Mouse (Mus musculus) heart, adult 2 months (tissue): Measurements from ENCODE around the gene Krtap12-1. TPM values are rescaled to one million over a fixed set of nuclear protein-coding genes. Genes with fewer than 3 reads are reported as not detected.
"Not testable (repeated sequence)": the region's sequence is repeated elsewhere in the genome, so short reads cannot be mapped to it uniquely, and the experiment has no call there.

Experiments
- DNase-seq, 2 experiments: peaks; one replicate each; pipeline ENCODE4 v3.0.0; 2021
- H3K27ac ChIP-seq: fragments of 200-600 bp; 2 replicates; pipeline ENCODE4 v1.8.1; 2022
- H3K27me3 ChIP-seq: fragments of 200-500 bp; 2 replicates; pipeline ENCODE4 v1.6.1; 2012; ENCODE audit warnings: mild to moderate bottlenecking, low read length, inconsistent platforms, mixed read lengths; ENCODE audit not compliant: control insufficient read depth, insufficient read depth
- H3K36me3 ChIP-seq: fragments of 200-500 bp; 2 replicates; pipeline ENCODE4 v1.6.1; 2012; ENCODE audit warnings: low read length, inconsistent platforms; ENCODE audit not compliant: control insufficient read depth, insufficient read depth
- H3K4me1 ChIP-seq: fragments of 200-500 bp; 2 replicates; pipeline ENCODE4 v1.6.1; 2011; ENCODE audit warnings: low read length; ENCODE audit not compliant: control insufficient read depth, insufficient read depth
- H3K4me3 ChIP-seq: fragments of 200-600 bp; 2 replicates; pipeline ENCODE4 v1.8.1; 2022
- H3K79me2 ChIP-seq: fragments of 200-500 bp; replicated peaks from 2 replicates; pipeline ENCODE4 v1.6.1; 2012; ENCODE audit warnings: mild to moderate bottlenecking, inconsistent platforms, low read length, moderate library complexity, mixed read lengths; ENCODE audit not compliant: control insufficient read depth, insufficient read depth
- H3K9ac ChIP-seq: fragments of 200-500 bp; 2 replicates; pipeline ENCODE4 v1.6.1; 2012; ENCODE audit warnings: low read depth, mild to moderate bottlenecking, control low read depth, inconsistent platforms, low read length, mixed read lengths
- CTCF ChIP-seq: fragments of 200-600 bp; IDR thresholded peaks from 2 replicates; pipeline ENCODE4 v1.8.1; 2022; ENCODE audit warnings: antibody characterized with exemption, mild to moderate bottlenecking, moderate library complexity
- EP300 ChIP-seq: fragments of 200-500 bp; IDR thresholded peaks from 2 replicates; pipeline ENCODE4 v1.6.1; 2011; ENCODE audit warnings: low read depth, low read length, control low read depth; ENCODE audit not compliant: insufficient read depth
- POLR2A ChIP-seq: fragments of 200-500 bp; IDR thresholded peaks from 2 replicates; pipeline ENCODE4 v1.6.1; 2011; ENCODE audit warnings: mild to moderate bottlenecking, low read depth, low read length, control low read depth; ENCODE audit not compliant: insufficient read depth
- WGBS: fragments of 180-500 bp; shearing (Covaris S2); methylation state at CpG from one replicate; pipeline ENCODE4 v1.1.7; 2018; 5-methylcytosine and 5-hydroxymethylcytosine counted together
- intact Hi-C: fragments of 180-260 bp; cut with DNase I; formaldehyde crosslinking; loops from one replicate; pipeline ENCODE4 v1.15.1; 2025
- polyA plus RNA-seq: library from polyadenylated mRNA; depleted of rRNA; stranded (reverse); fragments of >200 nt; gene quantifications from 2 replicates; pipeline ENCODE4 v1.2.3, GENCODE M21; 2012
- total RNA-seq, 2 experiments: library from RNA; stranded (reverse); gene quantifications; 2 replicates each; pipeline ENCODE4 v1.2.3; 2021

The Krtap12-1 gene
- total and polyA plus RNA-seq, 3 experiments: not detected

DNA sequence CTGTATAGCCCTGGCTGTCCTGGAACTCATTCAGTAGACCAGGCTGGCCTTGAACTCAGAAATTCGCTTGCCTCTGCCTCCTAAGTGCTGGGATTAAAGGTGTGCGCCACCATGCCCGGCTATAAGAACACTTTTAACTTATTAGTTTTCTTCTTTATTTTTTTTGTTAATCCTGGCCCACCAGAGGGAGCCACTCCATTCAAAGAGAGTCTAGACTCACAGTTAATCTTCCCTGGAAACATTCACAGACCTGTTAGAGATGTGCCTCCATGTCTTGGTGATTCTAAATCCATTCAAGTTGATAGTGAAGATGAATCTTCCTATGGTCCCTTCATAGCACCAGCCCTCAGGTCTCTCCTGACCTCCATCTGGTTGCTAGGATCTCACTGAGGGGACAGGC lies 10.6 kb upstream of the Krtap12-1 start:
- DNase-seq: no peak
- no peak overlapping the region for H3K4me3 ChIP-seq
- H3K27me3 ChIP-seq: no peaks in the 10 kb centered on the region
- TF ChIP-seq CTCF (peak; percentile 32), POLR2A (no peak), EP300 (no peak)
- H3K4me1 ChIP-seq: no peaks in the 10 kb centered on the region
- no peak overlapping the region for H3K27ac ChIP-seq
- 74% methylated on average over 3 of the region's 3 CpGs for WGBS
- H3K9ac ChIP-seq: no peak overlapping the region
- intact Hi-C loops: no loop called here
- H3K79me2 ChIP-seq: no peaks in the 10 kb centered on the region
- H3K36me3 ChIP-seq: no peaks in the 10 kb centered on the region

GRCm38 (mm10) chr10:77711157-77711556 lies 9.2 kb upstream of the Krtap12-1 start, which contains the start of gene Gm10024:
Gm10024 (plus strand) TSS chr10:77711457.
- H3K4me3 ChIP-seq, H3K4me1 ChIP-seq, intact Hi-C loops, H3K36me3 ChIP-seq, H3K27me3 ChIP-seq, H3K79me2 ChIP-seq, DNase-seq, H3K9ac ChIP-seq, H3K27ac ChIP-seq: not testable (repeated sequence)

GRCm38 (mm10) chr10:77713734-77714133 lies 6.7 kb upstream of the Krtap12-1 start:
- intact Hi-C loops: no loop called here
- H3K4me1 ChIP-seq: no peaks in the 10 kb centered on the region
- H3K36me3 ChIP-seq: no peaks in the 10 kb centered on the region
- DNase-seq: no peak
- no peaks in the 10 kb centered on the region for H3K79me2 ChIP-seq
- no peak overlapping the region for H3K4me3 ChIP-seq
- WGBS: 35% methylated on average over 4 of the region's 4 CpGs
- H3K27ac ChIP-seq: no peak overlapping the region
- H3K9ac ChIP-seq: no peak overlapping the region
- TF ChIP-seq POLR2A (no peak), CTCF (no peak), EP300 (no peak)
- no peaks in the 10 kb centered on the region for H3K27me3 ChIP-seq

GRCm38 (mm10) chr10:77715507-77715906 lies 4.9 kb upstream of the Krtap12-1 start, which contains the start of gene Gm10142:
Gm10142 (plus strand) TSS chr10:77715807.
- Histone ChIP-seq H3K27me3 (no peaks in the 10 kb centered on the region), H3K36me3 (no peaks in the 10 kb centered on the region), H3K4me3 (no peak within 1 kb of the TSS), H3K79me2 (no peaks in the 10 kb centered on the region), H3K9ac (no peak within 1 kb of the TSS), H3K4me1 (no peaks in the 10 kb centered on the region), H3K27ac (no peak within 1 kb of the TSS)
- DNase-seq: no peak
- intact Hi-C loops: no loop called here
- WGBS: 65% methylated on average over 1 of the region's 1 CpGs
- TF ChIP-seq POLR2A: no peak

- Histone ChIP-seq H3K27ac (no peak overlapping the region), H3K4me3 (no peak overlapping the region), H3K79me2 (no peaks in the 10 kb centered on the region), H3K9ac (no peak overlapping the region), H3K36me3 (no peaks in the 10 kb centered on the region), H3K4me1 (no peaks in the 10 kb centered on the region), H3K27me3 (no peaks in the 10 kb centered on the region)
- no peak for DNase-seq
- intact Hi-C loops: no loop called here
- TF ChIP-seq EP300: no peak
- 77% methylated on average over 8 of the region's 8 CpGs for WGBS
Observed at GRCm38 (mm10) chr10:77724855-77725254, 4.5 kb downstream of the Krtap12-1 start.

GRCm38 (mm10) chr10:77726186-77726585 lies 5.8 kb downstream of the Krtap12-1 start, which contains the start of gene Gm10100:
Gm10100 (plus strand) TSS chr10:77726486.
- H3K27me3 ChIP-seq: no peaks in the 10 kb centered on the region
- H3K27ac ChIP-seq: no peak within 1 kb of the TSS
- H3K9ac ChIP-seq: no peak within 1 kb of the TSS
- intact Hi-C loops: no loop called here
- DNase-seq: no peak
- no peaks in the 10 kb centered on the region for H3K79me2 ChIP-seq
- 29% methylated on average over 3 of the region's 3 CpGs for WGBS
- no peak within 1 kb of the TSS for H3K4me3 ChIP-seq
- no peaks in the 10 kb centered on the region for H3K36me3 ChIP-seq
- H3K4me1 ChIP-seq: no peaks in the 10 kb centered on the region
- TF ChIP-seq POLR2A: no peak
- no peak for TF ChIP-seq EP300
- no peak for TF ChIP-seq CTCF

GRCm38 (mm10) chr10:77728280-77728679 lies 7.9 kb downstream of the Krtap12-1 start:
- Histone ChIP-seq H3K4me1 (no peaks in the 10 kb centered on the region), H3K9ac (no peak overlapping the region), H3K4me3 (no peak overlapping the region), H3K27ac (no peak overlapping the region), H3K27me3 (no peaks in the 10 kb centered on the region), H3K79me2 (no peaks in the 10 kb centered on the region), H3K36me3 (no peaks in the 10 kb centered on the region)
- 61% methylated on average over 4 of the region's 4 CpGs for WGBS
- TF ChIP-seq POLR2A: no peak
- TF ChIP-seq EP300: no peak
- TF ChIP-seq CTCF: peak; percentile 56
- DNase-seq: no peak
- intact Hi-C loops: no loop called here
